Mouse (Mus musculus): Measurements from ENCODE around the gene Cpxm1.

Gene Cpxm1

DNA sequence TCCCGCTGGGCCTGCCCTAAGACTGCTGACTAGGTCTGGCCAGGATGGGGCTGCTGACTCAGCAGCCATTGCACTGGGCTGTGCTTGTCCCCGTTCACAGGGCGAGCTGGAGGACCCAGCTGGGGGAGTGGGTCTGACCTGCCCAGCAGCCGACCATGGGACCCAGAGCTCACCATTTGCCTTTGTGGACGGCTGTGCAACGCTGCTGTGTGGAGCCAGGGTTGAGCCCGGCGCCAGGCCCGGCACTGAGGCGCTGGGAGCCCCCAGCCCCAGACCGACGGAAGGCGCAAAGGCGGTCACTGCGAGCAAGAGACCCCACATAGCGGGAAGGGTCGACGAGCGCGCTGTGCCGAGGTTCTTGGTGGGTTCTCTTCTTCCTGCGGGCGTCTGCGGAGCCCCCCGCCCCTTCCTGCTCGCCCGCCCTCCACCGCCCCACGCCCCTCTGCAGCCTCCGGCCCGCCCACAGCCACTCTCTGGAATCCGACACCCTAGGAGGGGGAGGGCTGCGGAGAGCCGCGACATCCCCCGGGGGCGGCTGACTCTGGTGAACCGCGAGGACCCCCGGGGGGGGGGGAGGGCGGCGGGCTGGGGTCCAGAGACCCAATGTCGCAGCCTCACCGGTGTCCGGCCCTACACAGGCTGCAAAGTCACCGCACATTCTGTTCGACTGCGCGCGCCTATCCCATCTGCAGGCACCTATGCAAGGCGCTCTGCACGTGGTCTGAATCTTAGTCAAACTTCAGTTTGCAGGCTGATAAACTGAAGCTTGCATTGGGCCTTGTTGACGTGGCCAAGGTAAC lies at the start of gene Cpxm1:
TSS of gene Cpxm1 (minus strand) at position 389 of the 800 bp plus-strand sequence.
- DNase-seq (ENCODE audit: low spot score in 2 of 2): no peak

DNA sequence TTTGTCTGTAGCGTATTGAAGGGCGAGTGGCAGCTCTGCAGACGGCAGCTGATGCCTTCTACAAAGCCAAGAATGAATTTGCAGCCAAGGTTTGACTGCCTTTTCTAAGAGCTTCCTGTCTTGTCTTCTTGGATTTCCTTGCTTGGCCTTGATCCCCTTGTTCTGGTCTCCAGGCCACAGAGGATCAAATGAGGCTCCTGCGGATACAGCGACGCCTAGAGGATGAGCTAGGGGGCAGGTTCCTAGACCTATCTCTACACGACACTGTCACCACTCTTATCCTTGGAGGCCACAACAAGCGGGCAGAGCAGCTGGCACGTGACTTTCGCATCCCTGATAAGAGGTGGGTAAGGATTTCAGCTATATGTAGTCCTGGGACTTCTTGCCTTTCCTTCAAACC lies 44.8 kb upstream of the Cpxm1 start:
- peak in 1 of 2 experiments; percentile 66 for DNase-seq (ENCODE audit: low spot score in 2 of 2)

DNA sequence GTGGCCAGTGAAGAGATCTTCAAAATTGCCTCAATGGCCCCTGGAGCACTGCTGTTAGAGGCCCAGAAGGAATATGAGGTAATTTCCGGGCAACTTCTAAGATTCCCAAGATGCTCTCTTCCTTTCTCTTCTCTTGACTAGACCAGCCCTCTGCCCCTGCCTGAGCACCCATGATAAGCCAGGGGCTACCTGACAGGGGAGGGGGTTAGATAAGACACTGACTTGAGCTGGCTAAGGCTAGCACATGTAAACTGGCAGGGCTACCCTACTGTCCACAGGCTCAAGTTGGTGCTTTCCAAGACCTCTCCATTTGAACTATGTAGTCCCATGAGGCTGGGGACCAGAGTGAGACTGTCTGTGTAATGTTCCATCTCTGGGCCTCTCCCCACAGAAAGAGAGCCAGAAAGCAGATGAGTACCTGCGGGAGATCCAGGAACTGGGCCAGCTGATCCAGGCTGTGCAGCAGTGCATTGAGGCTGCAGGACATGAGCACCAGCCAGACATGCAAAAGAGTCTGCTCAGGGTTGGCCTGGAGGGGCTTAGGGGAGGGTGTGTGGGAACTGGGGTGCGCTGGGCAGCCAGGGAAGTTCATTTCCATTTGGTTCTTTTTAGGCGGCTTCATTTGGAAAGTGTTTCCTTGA lies 42.6 kb upstream of the Cpxm1 start:
- DNase-seq (ENCODE audit: low spot score in 2 of 2): no peak

DNA sequence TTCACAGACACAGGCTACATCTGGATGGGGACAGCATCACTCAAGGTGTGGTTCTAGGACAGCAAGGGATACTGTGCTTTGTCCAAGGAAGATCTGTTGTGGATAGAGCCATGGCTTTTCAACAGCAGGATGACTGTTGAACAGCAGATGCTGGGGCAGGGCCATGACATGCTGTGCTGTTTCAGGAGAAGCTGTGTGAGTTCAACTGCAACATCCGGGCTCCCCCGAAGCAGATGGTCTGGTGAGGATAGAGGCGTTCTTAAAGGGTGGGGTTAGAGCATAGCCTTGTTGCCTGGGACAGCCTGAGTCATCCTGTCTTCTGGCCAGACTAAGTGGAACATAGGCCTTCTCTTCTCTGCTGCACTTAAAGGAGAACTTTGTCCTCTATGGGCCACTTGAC lies 41.5 kb upstream of the Cpxm1 start:
- DNase-seq (ENCODE audit: low spot score in 2 of 2): no peak

DNA sequence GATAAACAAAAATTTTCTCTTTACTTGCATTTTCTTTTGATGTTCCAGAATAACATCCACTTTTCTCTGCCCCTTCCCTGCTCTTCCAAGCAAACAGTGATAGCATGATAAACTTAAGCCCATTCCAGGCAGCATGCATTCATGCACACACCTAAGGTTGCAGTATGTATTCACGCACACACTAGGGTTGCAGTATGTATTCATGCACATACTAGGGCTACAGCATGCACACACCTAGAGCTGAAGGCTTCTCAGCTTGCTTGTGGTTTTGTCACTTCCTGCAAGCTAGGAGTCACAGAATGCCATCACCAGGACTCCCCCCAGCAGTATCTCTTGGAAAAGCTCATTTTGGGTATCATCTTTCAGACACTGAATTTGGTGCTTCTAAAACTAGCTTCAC lies 39.4 kb upstream of the Cpxm1 start:
- no peak for DNase-seq (ENCODE audit: low spot score in 2 of 2)

DNA sequence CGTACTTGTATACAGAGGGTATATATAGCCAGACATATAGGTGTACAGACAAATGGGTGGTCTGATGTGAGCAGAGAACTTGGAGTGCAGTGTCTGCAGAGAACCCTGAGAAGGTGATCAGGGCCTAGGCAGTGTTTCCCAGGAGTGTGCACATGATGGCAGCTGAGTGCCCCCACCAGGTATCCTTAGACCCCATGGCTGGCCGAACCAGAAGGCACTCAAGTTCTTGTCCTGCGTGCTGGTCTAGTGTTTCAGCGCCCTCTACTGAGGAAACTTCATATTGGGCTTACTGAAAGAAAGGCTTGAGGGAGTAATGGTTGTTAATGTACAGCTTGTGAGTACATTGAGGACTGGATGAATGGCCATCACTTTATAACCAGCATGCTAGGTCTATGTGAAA lies 35.8 kb upstream of the Cpxm1 start:
- DNase-seq (ENCODE audit: low spot score in 2 of 2): peak in 1 of 2 experiments; percentile 51

DNA sequence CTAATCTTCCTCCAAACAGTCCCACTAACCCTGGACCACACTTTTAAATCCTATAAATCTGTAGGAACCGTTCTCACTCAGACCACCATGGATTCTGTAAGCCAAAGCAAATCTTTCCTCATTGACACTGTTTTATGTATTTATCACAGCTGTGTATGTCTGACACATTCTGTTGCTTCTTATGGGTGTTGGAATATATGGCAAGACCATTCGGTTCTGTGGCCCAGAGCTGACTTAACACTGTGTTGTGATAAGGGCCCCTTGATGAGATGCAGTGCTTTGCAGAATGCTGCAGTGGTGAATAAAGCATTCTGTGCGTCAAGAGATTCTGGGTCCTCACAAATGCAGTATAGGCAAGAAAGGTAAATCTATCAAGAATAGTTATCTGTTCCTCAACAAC lies 34.8 kb upstream of the Cpxm1 start:
- DNase-seq (ENCODE audit: low spot score in 2 of 2): no peak

DNA sequence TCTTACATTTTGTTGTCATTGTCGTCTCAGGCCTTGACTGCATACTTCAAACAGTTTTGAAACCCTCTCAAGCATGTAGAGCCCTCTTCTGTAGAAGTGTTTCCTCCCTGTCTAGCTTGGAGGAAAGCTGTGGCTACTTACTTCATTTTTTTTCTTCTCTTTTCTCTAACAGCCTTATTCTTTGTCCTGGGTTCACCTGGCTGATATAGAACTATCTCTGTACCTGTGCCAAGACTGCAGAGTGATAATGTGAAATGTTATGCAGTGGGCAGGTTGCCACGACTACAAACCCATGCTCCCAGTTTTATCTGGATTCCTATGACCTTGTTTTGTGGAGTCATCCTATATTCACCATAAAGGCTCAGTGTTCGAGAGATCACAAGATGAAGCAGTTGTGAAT lies 33.1 kb upstream of the Cpxm1 start:
- no peak for DNase-seq (ENCODE audit: low spot score in 2 of 2)

DNA sequence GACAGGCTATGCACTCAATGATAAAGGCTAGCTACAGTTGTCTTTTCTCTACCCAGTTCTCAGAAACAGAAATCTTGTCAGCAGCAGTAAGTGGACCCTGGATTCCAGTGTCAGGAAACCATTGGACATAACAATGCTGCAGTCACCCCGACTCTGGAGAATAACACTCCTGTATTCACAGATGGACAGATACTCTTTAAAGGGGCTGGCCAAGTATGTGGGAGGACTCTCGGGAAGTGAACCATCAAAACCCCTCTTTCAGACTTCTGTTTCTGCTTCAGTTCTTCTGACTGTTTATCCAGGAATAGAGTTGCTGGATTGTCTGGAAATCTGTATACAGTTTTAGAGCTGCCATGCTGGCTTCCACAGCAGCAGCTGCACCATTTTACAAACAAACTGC lies 32.5 kb upstream of the Cpxm1 start:
- no peak for DNase-seq (ENCODE audit: low spot score in 2 of 2)

DNA sequence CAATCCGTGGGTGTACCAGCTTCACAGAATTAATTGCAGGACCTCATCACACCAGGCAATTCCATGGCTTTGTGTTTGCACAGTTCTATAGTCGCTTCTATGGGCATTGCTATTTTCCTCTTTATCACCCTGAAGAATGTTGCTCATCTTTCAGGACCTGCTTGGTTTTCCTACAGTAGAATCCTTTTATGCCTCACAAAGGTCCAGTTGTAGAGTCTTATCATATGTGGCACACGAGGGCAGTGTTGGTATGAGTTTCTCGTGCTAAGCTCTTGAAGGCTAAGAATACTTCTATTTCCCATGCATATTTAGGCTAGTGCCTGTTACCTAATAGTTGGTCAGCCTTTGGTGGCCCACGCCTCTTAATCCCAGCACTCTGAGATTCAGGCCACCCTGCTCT lies 27.7 kb upstream of the Cpxm1 start:
- no peak for DNase-seq (ENCODE audit: low spot score in 2 of 2)

DNA sequence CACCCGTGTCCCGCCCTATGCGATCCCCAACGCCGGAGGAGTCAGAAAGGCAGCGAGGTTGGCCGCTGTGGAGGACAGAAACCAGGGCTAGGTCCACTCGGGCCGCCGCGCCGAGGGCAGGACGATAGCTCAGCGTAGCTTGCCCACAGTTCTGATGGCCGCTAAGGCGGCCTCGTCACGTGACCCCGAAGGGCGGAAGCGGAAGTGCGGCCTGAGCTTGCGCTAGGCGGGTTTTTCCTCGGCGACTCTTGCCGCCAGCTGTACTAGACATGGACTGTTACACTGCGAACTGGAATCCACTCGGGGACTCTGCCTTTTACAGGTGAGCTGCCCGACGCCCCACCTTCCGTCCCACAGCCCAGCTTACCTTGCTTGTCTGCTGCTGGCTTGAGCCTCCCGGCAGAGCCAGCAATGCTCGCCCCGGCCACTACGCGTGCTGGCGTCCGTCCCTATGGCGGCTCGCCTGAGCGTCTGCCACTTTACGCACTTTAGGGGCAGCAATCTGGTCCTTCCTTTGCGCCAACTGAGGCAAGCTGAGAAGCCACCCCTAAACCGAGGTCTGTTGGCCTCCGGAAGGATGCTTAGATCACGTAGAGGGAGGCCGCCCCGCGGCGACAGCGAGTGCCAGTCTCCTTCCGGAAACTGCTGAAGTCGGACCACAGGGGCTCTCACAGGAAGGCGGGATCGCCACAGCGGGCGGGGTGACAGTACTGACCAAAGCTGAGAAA lies 26.9 kb upstream of the Cpxm1 start, which contains the start of the genes Vps16 and Pced1a:
TSS of gene Vps16 (plus strand) at position 214 of the 728 bp plus-strand sequence.
TSS of gene Pced1a (minus strand) at position 576 of the 728 bp plus-strand sequence.
- peak; percentile 89 to 94 for DNase-seq (ENCODE audit: low spot score in 2 of 2)

DNA sequence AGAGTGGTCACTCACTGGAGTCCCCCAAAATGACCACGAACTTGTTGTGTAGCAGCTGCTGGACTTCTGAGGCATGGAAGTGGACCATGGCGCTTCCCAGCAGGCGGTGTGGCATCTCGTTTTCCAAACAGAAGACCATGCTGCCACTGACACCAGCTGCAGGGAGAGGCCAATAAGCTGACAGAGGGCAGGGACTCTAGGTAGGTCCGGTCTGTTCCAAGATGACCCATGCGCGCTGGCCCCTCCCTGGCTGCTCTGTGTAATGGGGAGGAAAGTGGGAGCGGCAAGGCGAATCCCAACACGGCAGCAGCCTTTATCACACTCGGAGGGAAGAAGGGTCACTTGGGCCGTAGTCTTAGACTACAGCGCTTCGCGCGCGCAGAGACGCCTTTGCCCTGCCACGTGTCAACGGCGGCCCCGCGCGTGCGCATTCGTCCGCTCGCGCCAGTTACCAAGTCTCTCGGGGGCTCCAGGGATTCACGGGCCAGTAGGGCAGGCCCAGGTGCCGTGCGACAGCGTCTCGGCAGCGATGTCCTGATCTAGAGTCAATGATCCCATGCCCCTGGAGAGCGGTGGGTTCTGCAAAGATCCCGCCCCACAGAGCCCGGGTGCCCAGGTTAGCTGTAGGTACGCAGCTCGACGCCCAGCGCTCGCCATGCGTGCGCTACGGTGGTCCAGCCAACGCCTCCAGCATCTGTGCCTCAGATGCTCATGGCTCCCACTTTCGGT lies 26.2 kb upstream of the Cpxm1 start:
- DNase-seq (ENCODE audit: low spot score in 2 of 2): peak; percentile 76 to 89

DNA sequence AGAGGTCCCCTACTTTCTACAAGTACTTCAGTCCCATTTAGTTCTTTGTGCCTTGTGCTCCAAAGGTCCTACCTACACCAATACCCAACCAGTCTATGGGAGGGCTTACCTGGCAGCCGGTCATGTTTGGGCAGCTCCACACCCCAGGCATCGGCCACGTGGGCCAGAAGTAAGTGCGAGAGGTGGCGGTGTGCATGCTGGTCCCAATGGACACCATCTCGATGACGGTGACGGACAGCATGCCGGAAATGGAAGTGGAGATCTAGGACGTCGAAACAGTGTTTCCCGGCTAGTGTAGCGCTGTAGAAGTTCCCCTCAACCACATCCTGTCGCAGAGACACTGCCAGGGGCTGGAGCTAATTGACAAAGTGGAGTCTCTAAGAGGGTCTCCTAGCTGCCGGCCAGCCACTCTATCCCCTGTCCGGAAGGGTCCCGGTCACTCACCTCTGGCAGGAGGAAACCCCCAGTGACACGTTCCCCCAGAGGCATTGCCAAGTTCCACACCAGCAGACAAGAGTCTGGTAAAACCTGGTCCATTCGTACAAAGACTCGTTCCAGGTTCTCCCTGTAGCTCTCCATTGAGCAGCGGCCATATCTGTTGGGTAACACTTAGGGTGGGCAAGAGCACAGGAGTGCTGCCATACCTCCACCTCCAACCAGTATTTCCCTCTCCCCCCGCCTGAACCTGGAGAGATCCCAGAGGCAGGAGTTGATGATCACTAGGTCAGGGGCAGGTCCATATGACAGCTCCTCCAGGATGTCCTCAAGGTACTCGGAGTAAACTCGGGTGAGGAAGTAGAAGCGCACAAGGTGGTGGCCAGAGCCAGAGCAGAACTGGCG lies 24.6 kb upstream of the Cpxm1 start:
- no peak for DNase-seq (ENCODE audit: low spot score in 2 of 2)

DNA sequence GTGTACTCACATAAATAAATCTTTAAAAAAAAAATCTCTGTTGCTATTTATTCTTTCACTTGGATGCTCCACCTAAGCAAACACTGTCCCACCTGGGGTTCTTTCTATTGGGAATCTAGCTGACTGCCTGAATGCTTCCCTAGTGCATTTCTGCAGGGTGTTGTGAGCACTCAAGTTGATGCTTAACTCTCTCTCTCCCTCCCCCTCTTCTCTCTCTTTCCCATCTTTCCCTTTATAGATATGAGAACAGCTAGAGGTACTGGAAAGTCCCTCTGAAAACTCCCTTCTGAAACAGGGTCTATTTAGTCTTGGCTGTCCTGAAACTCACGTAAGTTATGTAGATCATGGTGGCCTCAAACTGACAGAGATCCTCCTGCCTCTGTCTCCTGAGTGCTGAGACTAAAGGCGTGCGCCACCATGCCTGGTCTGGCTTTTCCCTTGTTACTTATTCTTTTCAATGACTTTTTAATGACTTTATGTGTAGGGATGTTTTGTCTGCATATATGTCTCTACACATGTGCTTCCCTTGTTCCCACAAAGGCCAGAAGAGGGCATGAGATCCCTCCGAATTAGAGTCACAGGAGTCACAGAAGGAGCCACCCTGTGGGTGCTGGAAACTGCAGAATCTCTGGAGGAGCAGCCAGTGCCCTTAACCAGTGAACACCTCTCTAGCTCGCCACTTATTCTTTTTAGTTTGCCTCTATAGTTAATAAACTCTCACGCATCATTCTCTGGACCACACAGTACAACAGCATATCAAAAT lies 16.9 kb upstream of the Cpxm1 start:
- no peak for DNase-seq (ENCODE audit: low spot score in 2 of 2)

DNA sequence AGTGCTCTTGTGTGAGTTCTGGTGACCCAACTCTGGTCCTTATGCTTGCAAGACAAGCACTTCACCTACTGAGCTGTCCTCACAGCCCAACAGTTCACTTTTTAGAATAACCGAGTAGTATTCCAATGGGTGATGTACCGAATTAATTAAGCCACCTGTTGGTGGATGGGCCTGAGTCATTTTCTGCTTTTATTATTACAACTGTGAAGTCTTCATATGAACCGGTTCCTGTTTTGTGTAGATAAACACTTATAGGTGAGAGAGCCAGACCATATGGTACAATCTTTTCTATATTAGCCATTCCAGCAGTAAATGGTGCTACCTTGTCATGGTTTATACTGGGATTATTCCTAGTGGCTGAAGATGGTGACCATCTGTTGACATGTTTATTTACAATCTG lies 15.4 kb upstream of the Cpxm1 start:
- no peak for DNase-seq (ENCODE audit: low spot score in 2 of 2)

DNA sequence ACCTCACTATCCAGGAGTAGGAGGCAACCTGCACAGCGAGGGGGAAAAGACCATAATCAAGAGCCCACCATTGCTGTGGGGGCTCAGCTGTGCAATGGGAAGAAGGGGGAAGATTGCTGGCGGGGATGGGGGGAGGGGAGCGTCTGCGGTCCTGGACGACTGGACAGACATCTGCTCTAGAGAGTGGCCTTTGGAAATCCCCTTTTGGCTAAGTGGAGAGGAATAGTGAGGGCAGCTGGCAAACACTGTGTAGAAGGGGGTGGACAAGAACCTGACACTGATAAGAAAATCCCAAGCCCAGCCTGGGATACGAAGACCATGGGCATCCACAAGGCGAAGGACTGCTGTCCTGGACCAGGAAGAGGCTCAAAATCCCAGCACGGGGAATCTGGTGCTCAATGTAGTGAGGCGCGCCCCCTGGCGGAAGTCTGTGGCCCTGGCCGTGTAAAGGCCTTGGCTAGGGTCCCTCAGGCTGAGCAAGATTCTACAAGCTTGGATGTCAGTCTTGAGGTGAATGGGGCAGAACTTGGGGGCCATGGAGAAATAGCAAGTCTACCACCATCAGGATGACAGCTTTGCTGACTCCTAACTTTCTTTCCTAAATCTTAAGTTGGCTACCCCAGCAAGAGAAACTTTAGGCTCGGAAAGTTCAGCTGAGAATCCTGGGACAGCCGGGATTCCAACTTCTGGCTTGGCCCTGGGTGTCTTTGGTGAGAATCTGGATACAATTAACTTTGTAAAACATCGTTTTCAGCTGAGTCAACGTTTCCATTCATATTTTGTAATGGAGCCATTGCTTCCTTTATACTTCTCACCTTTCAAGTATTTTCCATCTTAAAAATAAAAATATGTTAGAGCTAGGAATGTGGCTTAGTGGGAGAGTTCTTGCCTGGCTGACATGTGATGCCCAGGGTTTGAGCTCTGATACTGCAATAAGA lies 14.5 kb upstream of the Cpxm1 start:
- DNase-seq (ENCODE audit: low spot score in 2 of 2): peak; percentile 64 to 90

DNA sequence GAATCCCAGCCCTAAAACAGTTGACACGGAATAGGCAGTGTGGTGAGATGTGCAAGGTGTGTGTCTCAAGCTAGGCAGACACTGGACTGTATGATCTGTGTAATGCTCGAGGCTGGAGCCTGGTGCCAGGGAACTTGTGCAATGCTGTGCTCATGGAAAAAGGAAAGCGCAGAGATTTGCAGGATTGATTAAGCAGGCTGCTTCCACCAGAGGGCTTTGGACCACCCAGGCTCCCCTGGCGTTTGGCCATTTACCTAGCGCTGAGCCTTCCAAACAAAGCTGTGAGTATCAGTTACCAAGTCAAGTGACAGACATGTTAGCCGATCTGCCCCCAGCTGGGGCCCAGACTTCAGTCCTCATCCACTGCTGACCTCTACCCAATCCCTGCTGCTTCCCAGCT lies 10.8 kb upstream of the Cpxm1 start:
- no peak for DNase-seq (ENCODE audit: low spot score in 2 of 2)

DNA sequence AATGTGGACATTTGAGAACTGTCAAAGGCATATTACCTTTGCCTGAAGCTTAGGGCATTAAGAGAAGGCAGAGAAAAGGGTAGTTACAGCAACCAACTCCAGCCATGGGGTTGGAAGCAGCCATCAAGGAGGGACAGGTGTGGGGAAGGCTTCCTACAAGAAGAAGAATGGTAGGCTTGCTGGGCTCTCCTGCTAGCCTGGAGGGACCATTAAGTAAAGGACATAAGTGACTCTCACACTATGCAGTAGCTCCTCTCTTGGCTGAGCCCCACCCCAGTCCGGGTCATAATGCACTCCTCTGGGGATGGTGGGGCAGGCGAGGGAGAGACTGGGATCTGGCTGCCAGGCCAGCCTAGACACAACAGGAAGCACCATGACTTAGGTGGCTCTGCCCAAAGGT lies 8.8 kb upstream of the Cpxm1 start, which contains the start of gene Tmem239:
TSS of gene Tmem239 (plus strand) at position 301 of the 400 bp plus-strand sequence.
- DNase-seq (ENCODE audit: low spot score in 2 of 2): no peak

DNA sequence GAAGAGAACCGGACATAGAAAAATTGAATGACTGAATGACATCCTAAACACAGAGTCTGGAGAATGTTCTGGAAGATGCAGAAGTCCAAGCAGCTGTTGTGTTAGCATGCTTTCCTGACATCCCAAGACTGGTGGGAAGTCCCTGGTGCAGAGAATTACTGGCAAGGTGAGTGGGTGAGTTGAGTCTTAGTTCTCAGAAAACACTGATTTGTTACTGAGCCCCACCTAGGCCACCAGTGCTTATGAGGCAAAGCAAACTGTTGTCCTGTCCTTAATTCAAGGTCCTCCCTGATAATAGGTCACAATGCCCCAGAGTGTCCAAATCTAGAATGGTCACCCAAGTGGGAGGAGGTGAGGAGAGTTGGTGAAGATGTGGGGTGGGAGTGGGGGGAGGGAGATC lies 7.6 kb upstream of the Cpxm1 start, which contains the start of the genes Gm28372 and 1700020A23Rik:
TSS of gene Gm28372 (plus strand) at position 301 of the 400 bp plus-strand sequence.
TSS of gene 1700020A23Rik (plus strand) at position 321 of the 400 bp plus-strand sequence.
- no peak for DNase-seq (ENCODE audit: low spot score in 2 of 2)

Measured in spleen, postnatal 4 days (tissue).